In genomic region chr11:75733227-75733940, GRCm38 (mm10) we compare ENCODE assay signal across 8 mouse cellular contexts. TPM values are rescaled to one million over a fixed set of nuclear protein-coding genes. Genes with fewer than 3 reads are reported as not detected.
DNase-seq lines count a peak whose midpoint lies in the region; ATAC-seq and TF ChIP-seq lines count a peak whose summit lies in the region.

No protein-coding gene starts in this region.

- ATAC-seq in hindbrain, postnatal 0 days: peak; percentile 69
- peak; percentile 40 for ATAC-seq in limb, embryonic 15.5 days (ENCODE audit: insufficient number of reproducible peaks, low FRiP score, low TSS enrichment, low read depth)
- ATAC-seq in midbrain, embryonic 15.5 days (replicated peaks): peak; percentile 65

- WGBS in hindbrain, postnatal 0 days: 2% methylated on average over 50 of the region's 52 CpGs
- WGBS in limb, embryonic 15.5 days: under 1% methylated on average over 49 of the region's 52 CpGs
- WGBS in midbrain, embryonic 15.5 days: under 1% methylated on average over 46 of the region's 52 CpGs

- H3K4me1 ChIP-seq in hindbrain, postnatal 0 days (ENCODE audit: insufficient read depth, low read length): peaks cover 28% of the 10 kb centered on the region
- H3K4me1 ChIP-seq in limb, embryonic 15.5 days: peaks cover 38% of the 10 kb centered on the region
- peaks cover 43% of the 10 kb centered on the region for H3K4me1 ChIP-seq in midbrain, embryonic 15.5 days

- peak; percentile 43 to 62 for DNase-seq in kidney, adult 8-10 months
- DNase-seq in kidney, adult 11 months: no peak
- peak; percentile 35 to 75 for DNase-seq in cerebellum, postnatal 4 days (ENCODE audit: low spot score in 2 of 2)
- peak; percentile 74 for DNase-seq in gastrocnemius, postnatal 10 days
- peak; percentile 76 for DNase-seq in hindbrain, postnatal 0 days (ENCODE audit: low spot score)
- DNase-seq in splenic B cell, adult 2 months (ENCODE audit: low read depth, low spot score): peak; percentile 62

- H3K9ac ChIP-seq in hindbrain, postnatal 0 days (replicated peaks; ENCODE audit: low read length): peak overlapping the region; percentile 100
- peak overlapping the region; percentile 97 for H3K9ac ChIP-seq in limb, embryonic 15.5 days
- H3K9ac ChIP-seq in midbrain, embryonic 15.5 days: peak overlapping the region; percentile 100

- no peak for TF ChIP-seq CTCF in hindbrain, postnatal 0 days (IDR thresholded peaks at IDR 0.05; ENCODE audit: low read depth)

- H3K36me3 ChIP-seq in hindbrain, postnatal 0 days (ENCODE audit: insufficient read depth, low read length): no peaks in the 10 kb centered on the region
- peaks cover 9% of the 10 kb centered on the region; the same call in 1 of the 2 replicates for H3K36me3 ChIP-seq in limb, embryonic 15.5 days
- H3K36me3 ChIP-seq in midbrain, embryonic 15.5 days (replicated peaks): no peaks in the 10 kb centered on the region
- H3K36me3 ChIP-seq in splenic B cell, adult 2 months (ENCODE audit: control insufficient read depth, insufficient read depth, low read length, poor library complexity, severe bottlenecking): peaks cover 2% of the 10 kb centered on the region; the same call in 1 of the 2 replicates

- no peaks in the 10 kb centered on the region for H3K9me3 ChIP-seq in hindbrain, postnatal 0 days (ENCODE audit: low read length)
- no peaks in the 10 kb centered on the region for H3K9me3 ChIP-seq in limb, embryonic 15.5 days
- H3K9me3 ChIP-seq in midbrain, embryonic 15.5 days: no peaks in the 10 kb centered on the region

- H3K27ac ChIP-seq in hindbrain, postnatal 0 days: peak overlapping the region; percentile 100
- peak overlapping the region; percentile 98 for H3K27ac ChIP-seq in limb, embryonic 15.5 days
- peak overlapping the region; percentile 100 for H3K27ac ChIP-seq in midbrain, embryonic 15.5 days

- peak overlapping the region; percentile 98 for H3K4me3 ChIP-seq in hindbrain, postnatal 0 days (ENCODE audit: low read length)
- H3K4me3 ChIP-seq in limb, embryonic 15.5 days: peak overlapping the region; percentile 83
- peak overlapping the region; percentile 95 for H3K4me3 ChIP-seq in midbrain, embryonic 15.5 days

- peak overlapping the region; percentile 91 for H3K4me2 ChIP-seq in hindbrain, postnatal 0 days (ENCODE audit: low read depth, low read length)
- peak overlapping the region; percentile 53 for H3K4me2 ChIP-seq in limb, embryonic 15.5 days
- H3K4me2 ChIP-seq in midbrain, embryonic 15.5 days: peak overlapping the region; percentile 75

- H3K27me3 ChIP-seq in hindbrain, postnatal 0 days (ENCODE audit: insufficient read depth, low read length): no peaks in the 10 kb centered on the region
- no peaks in the 10 kb centered on the region for H3K27me3 ChIP-seq in limb, embryonic 15.5 days
- H3K27me3 ChIP-seq in midbrain, embryonic 15.5 days (replicated peaks): no peaks in the 10 kb centered on the region
- H3K27me3 ChIP-seq in splenic B cell, adult 2 months (ENCODE audit: control insufficient read depth, insufficient read depth, low read length, poor library complexity, severe bottlenecking): no peaks in the 10 kb centered on the region

RNA-seq across cellular contexts. Expression of gene Ywhae, which starts 0.7 kb away (rescaled TPM):
- 100 to 1,000 TPM; 801 to 805 TPM for total RNA-seq in gastrocnemius, postnatal 10 days (2021)
- total RNA-seq in hindbrain, postnatal 0 days (2014; rRNA removed): 181 and 188 TPM in 2 replicates
- 1,457 and 1,531 TPM in 2 replicates for polyA plus RNA-seq in hindbrain, postnatal 0 days (2015; fragmentation: Nextera tagmentation; extraction: Ambion mirVana)
- 697 and 700 TPM in 2 replicates for polyA plus RNA-seq in limb, embryonic 15.5 days (2015; fragmentation: Nextera tagmentation; extraction: Ambion mirVana)
- 1,262 and 1,349 TPM in 2 replicates for polyA plus RNA-seq in midbrain, embryonic 15.5 days (2015; fragmentation: Nextera tagmentation; extraction: Ambion mirVana)

RNA-seq across cellular contexts. Expression of gene Crk, which starts 54.3 kb away (rescaled TPM):
- 10 to 100 TPM; 53.0 to 59.8 TPM for total RNA-seq in gastrocnemius, postnatal 10 days (2021)
- total RNA-seq in hindbrain, postnatal 0 days (2014; rRNA removed): 83.3 and 111 TPM in 2 replicates
- 82.3 and 82.5 TPM in 2 replicates for polyA plus RNA-seq in hindbrain, postnatal 0 days (2015; fragmentation: Nextera tagmentation; extraction: Ambion mirVana)
- polyA plus RNA-seq in limb, embryonic 15.5 days (2015; fragmentation: Nextera tagmentation; extraction: Ambion mirVana): 109 and 117 TPM in 2 replicates
- 117 and 118 TPM in 2 replicates for polyA plus RNA-seq in midbrain, embryonic 15.5 days (2015; fragmentation: Nextera tagmentation; extraction: Ambion mirVana)
